8 mouse cellular contexts compared by ENCODE assay signal in the genomic region with DNA sequence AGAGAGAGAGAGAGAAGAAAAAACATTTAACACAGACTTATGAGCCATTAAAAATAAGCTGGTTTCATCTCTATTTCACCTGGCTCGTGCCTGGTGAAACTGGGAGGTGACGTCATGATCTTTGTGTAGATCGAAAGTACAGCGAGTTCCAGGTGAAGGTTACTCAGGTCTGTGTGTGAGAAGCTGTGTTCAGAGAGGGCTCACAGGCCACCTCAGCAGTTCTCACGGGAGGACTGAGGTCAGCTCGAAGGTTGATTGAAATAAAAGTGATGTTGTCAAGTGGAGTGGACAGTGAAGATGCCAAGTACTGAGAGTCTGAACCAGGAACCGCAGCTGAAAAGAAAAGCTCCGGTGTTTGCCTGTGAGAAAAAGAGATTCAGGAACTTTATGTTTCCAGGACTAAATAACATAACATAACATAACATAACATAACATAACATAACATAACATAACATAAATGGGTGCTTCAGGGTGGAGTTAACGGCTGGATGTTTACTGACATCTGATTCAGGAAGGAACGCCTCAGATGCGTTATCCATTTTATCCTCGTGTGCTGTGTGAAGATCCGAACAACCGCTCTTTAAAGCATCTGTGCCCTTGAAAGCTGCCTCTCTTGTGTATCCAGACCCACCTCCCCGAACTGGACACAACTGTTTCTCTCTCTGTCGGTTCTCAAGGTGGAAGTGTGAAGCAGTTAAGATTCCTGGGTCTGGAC. TPM values are rescaled to one million over a fixed set of nuclear protein-coding genes. Genes with fewer than 3 reads are reported as not detected.
DNase-seq lines count a peak whose midpoint lies in the region; ATAC-seq and TF ChIP-seq lines count a peak whose summit lies in the region.

No protein-coding gene starts in this region.

- 44% methylated on average over 16 of the region's 16 CpGs for WGBS in liver, adult 2 months
- WGBS in embryonic facial prominence, embryonic 12.5 days: 71% methylated on average over 16 of the region's 16 CpGs
- WGBS in intestine, postnatal 0 days: 36% methylated on average over 16 of the region's 16 CpGs
- WGBS in midbrain, embryonic 15.5 days: 73% methylated on average over 16 of the region's 16 CpGs

- intact Hi-C loops in left cerebral cortex, postnatal 36 days (cut with DNase I): no loop called here

- TF ChIP-seq CTCF in liver, adult 2 months (IDR thresholded peaks at IDR 0.05; ENCODE audit: low read depth, low read length): no peak
- TF ChIP-seq CTCF in intestine, postnatal 0 days (IDR thresholded peaks at IDR 0.05; ENCODE audit: low read depth): no peak
- no peak for TF ChIP-seq CTCF in layer of hippocampus, adult 2 months (conservative IDR thresholded peaks at IDR 0.05)

- H3K4me2 ChIP-seq in embryonic facial prominence, embryonic 12.5 days (replicated peaks): peak overlapping the region; percentile 25
- peak overlapping the region; percentile 61 for H3K4me2 ChIP-seq in intestine, postnatal 0 days (replicated peaks; ENCODE audit: low read depth)
- H3K4me2 ChIP-seq in midbrain, embryonic 15.5 days: peak overlapping the region; percentile 38

- peak; percentile 72 for DNase-seq in liver, adult 2 months (ENCODE audit: extremely low read depth, low read depth, low spot score)
- no peak for DNase-seq in liver
- no peak for DNase-seq in cerebellum, adult 11-12 months
- no peak for DNase-seq in left cerebral cortex, postnatal 36 days (ENCODE audit: low spot score in 2 of 2)
- no peak for DNase-seq in layer of hippocampus, adult 2 months (ENCODE audit: low spot score in 2 of 2)

- no peaks in the 10 kb centered on the region for H3K79me2 ChIP-seq in liver, adult 2 months (ENCODE audit: control insufficient read depth, insufficient read depth, low read length)

- H3K36me3 ChIP-seq in liver, adult 2 months (ENCODE audit: control insufficient read depth, insufficient read depth, low read length): no peaks in the 10 kb centered on the region
- no peaks in the 10 kb centered on the region for H3K36me3 ChIP-seq in embryonic facial prominence, embryonic 12.5 days
- no peaks in the 10 kb centered on the region for H3K36me3 ChIP-seq in intestine, postnatal 0 days (ENCODE audit: control insufficient read depth, insufficient read depth)
- H3K36me3 ChIP-seq in midbrain, embryonic 15.5 days (replicated peaks): no peaks in the 10 kb centered on the region

- H3K27me3 ChIP-seq in liver, adult 2 months (ENCODE audit: control insufficient read depth, insufficient read depth, low read length): no peaks in the 10 kb centered on the region
- H3K27me3 ChIP-seq in embryonic facial prominence, embryonic 12.5 days: no peaks in the 10 kb centered on the region
- H3K27me3 ChIP-seq in intestine, postnatal 0 days (replicated peaks; ENCODE audit: control insufficient read depth, insufficient read depth, low read length): no peaks in the 10 kb centered on the region
- no peaks in the 10 kb centered on the region for H3K27me3 ChIP-seq in midbrain, embryonic 15.5 days (replicated peaks)

- no peak overlapping the region for H3K9ac ChIP-seq in liver, adult 2 months (ENCODE audit: low read depth, low read length)
- no peak overlapping the region for H3K9ac ChIP-seq in embryonic facial prominence, embryonic 12.5 days
- peak overlapping the region; percentile 38 for H3K9ac ChIP-seq in intestine, postnatal 0 days (ENCODE audit: low read depth, low read length)
- no peak overlapping the region for H3K9ac ChIP-seq in midbrain, embryonic 15.5 days

- no peaks in the 10 kb centered on the region for H3K4me1 ChIP-seq in liver, adult 2 months (ENCODE audit: control insufficient read depth, insufficient read depth, low read length)
- no peaks in the 10 kb centered on the region for H3K4me1 ChIP-seq in embryonic facial prominence, embryonic 12.5 days
- H3K4me1 ChIP-seq in intestine, postnatal 0 days (replicated peaks; ENCODE audit: control insufficient read depth, insufficient read depth, low read length): no peaks in the 10 kb centered on the region
- H3K4me1 ChIP-seq in midbrain, embryonic 15.5 days: peaks cover 4% of the 10 kb centered on the region; the same call in 1 of the 2 replicates

- no peak overlapping the region for H3K27ac ChIP-seq in liver, adult 2 months (replicated peaks; ENCODE audit: insufficient read depth, low read depth, low read length)
- no peak overlapping the region for H3K27ac ChIP-seq in embryonic facial prominence, embryonic 12.5 days
- peak overlapping the region; percentile 89 for H3K27ac ChIP-seq in intestine, postnatal 0 days (ENCODE audit: low read depth, low read length)
- no peak overlapping the region for H3K27ac ChIP-seq in midbrain, embryonic 15.5 days
- H3K27ac ChIP-seq in layer of hippocampus, adult 2 months: no peak overlapping the region

- H3K9me3 ChIP-seq in embryonic facial prominence, embryonic 12.5 days: no peaks in the 10 kb centered on the region
- no peaks in the 10 kb centered on the region for H3K9me3 ChIP-seq in intestine, postnatal 0 days (ENCODE audit: control insufficient read depth)
- H3K9me3 ChIP-seq in midbrain, embryonic 15.5 days: no peaks in the 10 kb centered on the region

- no peak overlapping the region for H3K4me3 ChIP-seq in liver, adult 2 months (ENCODE audit: insufficient read depth, low read depth, low read length)
- peak overlapping the region; percentile 16; the same call in 1 of the 2 replicates for H3K4me3 ChIP-seq in embryonic facial prominence, embryonic 12.5 days
- peak overlapping the region; percentile 43 for H3K4me3 ChIP-seq in intestine, postnatal 0 days (ENCODE audit: low read depth, low read length)
- peak overlapping the region; percentile 28; the same call in 1 of the 2 replicates for H3K4me3 ChIP-seq in midbrain, embryonic 15.5 days
- no peak overlapping the region; the same call in 1 of the 2 replicates for H3K4me3 ChIP-seq in layer of hippocampus, adult 2 months

- ATAC-seq in embryonic facial prominence, embryonic 12.5 days (ENCODE audit: insufficient number of reproducible peaks, insufficient read depth, low FRiP score, low TSS enrichment): no peak
- peak; percentile 87 for ATAC-seq in intestine, postnatal 0 days
- ATAC-seq in midbrain, embryonic 15.5 days (replicated peaks): no peak

- TF ChIP-seq POLR2A in liver, adult 2 months (IDR thresholded peaks at IDR 0.05; ENCODE audit: extremely low read depth, insufficient read depth, low read length): no peak

RNA-seq across cellular contexts. Expression of a gene that starts 41.7 kb away (rescaled TPM):
- 16.2 and 19.0 TPM in 2 replicates for total RNA-seq in liver, adult 2 months (2014; rRNA removed)
- polyA plus RNA-seq in liver, adult 2 months (2012; rRNA removed): 5.2 and 5.8 TPM in 2 replicates
- polyA plus RNA-seq in embryonic facial prominence, embryonic 12.5 days (2016; fragmentation: Nextera tagmentation; extraction: Ambion mirVana): 1.6 and 1.9 TPM in 2 replicates
- 14.1 and 14.7 TPM in 2 replicates for polyA plus RNA-seq in intestine, postnatal 0 days (2015; fragmentation: Nextera tagmentation; extraction: Ambion mirVana)
- 2.6 and 3.4 TPM in 2 replicates for polyA plus RNA-seq in midbrain, embryonic 15.5 days (2015; fragmentation: Nextera tagmentation; extraction: Ambion mirVana)
- 1 to 10 TPM; 3.6 to 4.1 TPM for total RNA-seq in left cerebral cortex, postnatal 36 days (2021)
- 1 to 10 TPM; 2.7 to 4.1 TPM for total RNA-seq in layer of hippocampus, adult 2 months (2021)

Comparison
In these comparisons a context has a peak if more than half of its experiments do, and no peak if none do; other contexts are left out.
1. H3K4me3 ChIP-seq: peak in embryonic facial prominence, embryonic 12.5 days (single experiment), intestine, postnatal 0 days (single experiment) and midbrain, embryonic 15.5 days (single experiment); none in liver, adult 2 months (single experiment) and layer of hippocampus, adult 2 months (single experiment).
2. Peak in every context shown above with its lines, with median percentiles within 50 percentile points of each other: H3K4me2 ChIP-seq.